In genomic region chr2:23982860-23983259, GRCm38 (mm10) we compare ENCODE assay signal across 26 mouse cellular contexts.
A peak's percentile ranks its signal among the peaks of the same experiment; 100 is the strongest.
DNase-seq lines count a peak whose midpoint lies in the region; ATAC-seq and TF ChIP-seq lines count a peak whose summit lies in the region.
"Had no signal": no experiment of that assay in that cellular context is flagged by ENCODE, and none has a peak within 500 bp of the region (broad histone marks: within the 10 kb centered on the region; RNA-seq: fewer than 3 reads in every experiment).

No protein-coding gene starts in this region.

- H3K9ac ChIP-seq in CH12.LX (ENCODE audit: insufficient read depth, low read depth) = no peak overlapping the region
- H3K9ac ChIP-seq: embryonic facial prominence, embryonic 12.5 days; embryonic facial prominence, embryonic 15.5 days; forebrain, embryonic 15.5 days; heart, embryonic 12.5 days; heart, embryonic 15.5 days; hindbrain, embryonic 13.5 days; intestine, embryonic 15.5 days had no signal

- TF ChIP-seq CTCF in CH12.LX (conservative IDR thresholded peaks at IDR 0.05 in 1 of 2, IDR thresholded peaks at IDR 0.05 in 1 of 2; ENCODE audit: low read depth in 2 of 2, low read length in 2 of 2) = no peak

- TF ChIP-seq RAD21 in CH12.LX (IDR thresholded peaks at IDR 0.05; ENCODE audit: low read depth, low read length) = no peak

- H3K27me3 ChIP-seq in CH12.LX (replicated peaks) = no peaks in the 10 kb centered on the region
- H3K27me3 ChIP-seq: embryonic facial prominence, embryonic 12.5 days; embryonic facial prominence, embryonic 15.5 days; forebrain, embryonic 15.5 days; heart, embryonic 12.5 days; heart, embryonic 15.5 days; hindbrain, embryonic 13.5 days; intestine, embryonic 15.5 days; Patski had no signal

- no peak for TF ChIP-seq POLR2A in CH12.LX (IDR thresholded peaks at IDR 0.05; ENCODE audit: low read depth, low read length)

- 0 out of 2 replicates have a peak overlapping the region, but pooled peaks have one; percentile 14 for H3K27ac ChIP-seq in CH12.LX (ENCODE audit: insufficient read depth, low read depth)
- H3K27ac ChIP-seq: embryonic facial prominence, embryonic 12.5 days; embryonic facial prominence, embryonic 15.5 days; forebrain, embryonic 15.5 days; gastrocnemius, adult 2 months; heart, embryonic 15.5 days; hindbrain, embryonic 10.5 days; hindbrain, embryonic 13.5 days; intestine, embryonic 15.5 days had no signal

- in situ Hi-C loops in CH12.LX (cut with MboI; ENCODE audit: low pct_ligation_motif_present, low pct_unique_long_range_greater_than_20kb, low sequenced_read_pairs) = no loop called here

- no peak overlapping the region for H3K4me3 ChIP-seq in CH12.LX (replicated peaks in 1 of 3; ENCODE audit: low read depth in 2 of 3, low read length in 2 of 3, poor library complexity in 1 of 3)
- H3K4me3 ChIP-seq: embryonic facial prominence, embryonic 12.5 days; embryonic facial prominence, embryonic 15.5 days; forebrain, embryonic 15.5 days; gastrocnemius, adult 2 months; heart, embryonic 12.5 days; heart, embryonic 15.5 days; hindbrain, embryonic 10.5 days; hindbrain, embryonic 13.5 days; intestine, embryonic 15.5 days had no signal

- H3K4me1 ChIP-seq in CH12.LX (ENCODE audit: control insufficient read depth in 1 of 2, insufficient read depth in 2 of 2) = peaks cover 0 to 42% of the 10 kb centered on the region in 2 experiments; a peak in 2 of 4 replicates
- H3K4me1 ChIP-seq: embryonic facial prominence, embryonic 12.5 days; embryonic facial prominence, embryonic 15.5 days; forebrain, embryonic 15.5 days; heart, embryonic 12.5 days; heart, embryonic 15.5 days; hindbrain, embryonic 10.5 days; hindbrain, embryonic 13.5 days; intestine, embryonic 15.5 days had no signal

- no peak for TF ChIP-seq EP300 in CH12.LX (IDR thresholded peaks at IDR 0.05; ENCODE audit: low read length)

- H3K79me2 ChIP-seq in CH12.LX (replicated peaks; ENCODE audit: control insufficient read depth, extremely low read depth, insufficient read depth, poor library complexity, severe bottlenecking) = no peaks in the 10 kb centered on the region

- H3K36me3 ChIP-seq in CH12.LX (replicated peaks in 1 of 2; ENCODE audit: control insufficient read depth in 1 of 2, insufficient read depth in 1 of 2, low read length in 1 of 2) = peaks cover 2 to 18% of the 10 kb centered on the region in 2 experiments
- H3K36me3 ChIP-seq: embryonic facial prominence, embryonic 12.5 days; embryonic facial prominence, embryonic 15.5 days; forebrain, embryonic 15.5 days; G1E; heart, embryonic 12.5 days; heart, embryonic 15.5 days; hindbrain, embryonic 10.5 days; hindbrain, embryonic 13.5 days; intestine, embryonic 15.5 days had no signal

- peaks cover 6% of the 10 kb centered on the region for H3K9me3 ChIP-seq in CH12.LX (replicated peaks; ENCODE audit: low read length)
- H3K9me3 ChIP-seq: embryonic facial prominence, embryonic 12.5 days; embryonic facial prominence, embryonic 15.5 days; forebrain, embryonic 15.5 days; G1E; heart, embryonic 15.5 days; hindbrain, embryonic 10.5 days; hindbrain, embryonic 13.5 days; intestine, embryonic 15.5 days had no signal

- DNase-seq in CH12.LX (ENCODE audit: extremely low read depth) = no peak
- DNase-seq in cerebellum, postnatal 14 days = no peak
- DNase-seq in thymus, adult 18-20 months = no peak
- DNase-seq in adrenal gland, postnatal 14 days = no peak
- DNase-seq: adrenal gland, postnatal 10 days; cerebellum, adult 11-12 months; cerebellum, adult 8-10 months; cerebellum, postnatal 10 days; gastrocnemius, adult 2 months; gastrocnemius, postnatal 14 days; heart, adult 18-20 months; heart, postnatal 10 days; heart, postnatal 36 days had no signal

- H3K4me2 ChIP-seq in CH12.LX (ENCODE audit: insufficient read depth, low read depth, poor library complexity, severe bottlenecking) = no peak overlapping the region
- H3K4me2 ChIP-seq: embryonic facial prominence, embryonic 12.5 days; embryonic facial prominence, embryonic 15.5 days; forebrain, embryonic 15.5 days; heart, embryonic 12.5 days; heart, embryonic 15.5 days; hindbrain, embryonic 13.5 days; intestine, embryonic 15.5 days had no signal

- peak; percentile 62; the same call in 1 of the 2 replicates for ATAC-seq in common myeloid progenitor, adult 5-6 weeks (replicated peaks; ENCODE audit: low read depth, poor library complexity, severe bottlenecking)
- peak; percentile 87 for ATAC-seq in megakaryocyte progenitor cell, adult 5-6 weeks (replicated peaks; ENCODE audit: poor library complexity)
- ATAC-seq: forebrain, embryonic 15.5 days; hindbrain, embryonic 16.5 days; intestine, embryonic 15.5 days; Patski had no signal

- dilution Hi-C loops in CH12.LX (cut with MboI; ENCODE audit: extremely low pct_ligation_motif_present, extremely low pct_unique_long_range_greater_than_20kb, low sequenced_read_pairs) = no loop called here

TF ChIP-seq in CH12.LX, 34 proteins besides CTCF, POLR2A, EP300 and RAD21:
- peak; percentile 47; the same call in 1 of the 2 replicates for TF ChIP-seq ZNF384 (IDR thresholded peaks at IDR 0.05; ENCODE audit: low read depth, low read length)
- no peak for TF ChIP-seq MYC (IDR thresholded peaks at IDR 0.05; ENCODE audit: low read depth, low read length)
